In the genomic region with DNA sequence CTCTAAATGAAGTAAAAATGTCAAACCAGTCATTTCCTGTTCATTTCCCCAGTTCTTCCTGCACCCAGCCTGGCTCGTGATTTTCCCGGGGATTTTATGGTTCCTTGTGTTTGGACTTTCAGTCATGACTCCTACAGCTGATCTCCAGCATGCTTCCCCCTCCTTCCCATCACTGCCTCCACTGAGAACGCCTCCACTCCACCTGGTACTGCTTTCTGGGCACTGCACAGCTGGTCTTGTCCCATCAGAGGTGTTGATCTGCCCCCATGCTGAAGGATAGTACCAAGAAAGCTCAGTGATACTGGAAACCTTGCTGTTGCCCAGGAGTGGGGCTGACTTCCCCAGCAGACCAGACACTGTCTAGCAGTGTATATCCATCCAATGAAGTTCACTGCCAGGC, we compare ENCODE assay signal across 25 mouse cellular contexts. TPM values are rescaled to one million over a fixed set of nuclear protein-coding genes. Genes with fewer than 3 reads are reported as not detected.
A peak's percentile ranks its signal among the peaks of the same experiment; 100 is the strongest.
DNase-seq lines count a peak whose midpoint lies in the region; ATAC-seq and TF ChIP-seq lines count a peak whose summit lies in the region.
"Had no signal": no experiment of that assay in that cellular context is flagged by ENCODE, and none has a peak within 500 bp of the region (broad histone marks: within the 10 kb centered on the region; RNA-seq: fewer than 3 reads in every experiment).

No protein-coding gene starts in this region.

- intact Hi-C loops in left cerebral cortex, adult 2 months (cut with DNase I) = loop anchor here (1.0 kb wide), 2 partner anchors 16 to 30 kb away; no protein-coding TSS in a partner anchor
- intact Hi-C loops in left cerebral cortex, postnatal 10 days (cut with DNase I) = no loop called here
- intact Hi-C loops in gastrocnemius, postnatal 36 days (cut with DNase I) = no loop called here

- H3K4me3 ChIP-seq in left cerebral cortex, adult 2 months = no peak overlapping the region
- H3K4me3 ChIP-seq: embryonic facial prominence, embryonic 15.5 days; erythroblast, embryonic 14.5 days; forebrain, embryonic 10.5 days; heart, adult 2 months; heart, embryonic 15.5 days; hindbrain, embryonic 15.5 days had no signal

- no peak for TF ChIP-seq CTCF in left cerebral cortex, adult 2 months (IDR thresholded peaks at IDR 0.05)

- peak; percentile 86 for ATAC-seq in frontal cortex, adult (ENCODE audit: low TSS enrichment)
- ATAC-seq: CD4-positive, CD25-positive, alpha-beta regulatory T cell, adult 4 months; forebrain, embryonic 14.5 days; inflammation-experienced regulatory T-cells, adult 6 months had no signal

- no peak for DNase-seq in frontal cortex, postnatal 25 days (ENCODE audit: low spot score in 2 of 2)
- DNase-seq in left cerebral cortex, adult 2 months (ENCODE audit: extremely low spot score in 1 of 2, low spot score in 2 of 2) = peak; percentile 31 to 72
- no peak for DNase-seq in left cerebral cortex, postnatal 10 days (ENCODE audit: extremely low spot score in 1 of 2, low spot score in 2 of 2)
- peak; percentile 46 for DNase-seq in right cerebral cortex, postnatal 25 days
- DNase-seq in right cerebral cortex, postnatal 10 days (ENCODE audit: low spot score in 2 of 2) = no peak
- no peak for DNase-seq in gastrocnemius, postnatal 36 days
- DNase-seq: adrenal gland, adult 8-10 months; adrenal gland, postnatal 36 days; B cell, adult 2 months; cerebellum, adult 11 months; cerebellum, adult 8-10 months; cerebellum, postnatal 14 days; embryo, embryonic 11 days; gastrocnemius, postnatal 10 days; heart, adult 2 months had no signal

- peak overlapping the region; percentile 36; the same call in 1 of the 2 replicates for H3K27ac ChIP-seq in left cerebral cortex, adult 2 months
- H3K27ac ChIP-seq: embryonic facial prominence, embryonic 15.5 days; forebrain, embryonic 10.5 days; heart, adult 2 months; heart, embryonic 15.5 days; hindbrain, embryonic 15.5 days had no signal

RNA-seq across cellular contexts. Expression of gene Jam3, which starts 53.6 kb away (rescaled TPM):
- 10 to 100 TPM; 32.6 TPM for total RNA-seq in left cerebral cortex, adult 2 months (2021)
- 10 to 100 TPM; 20.1 to 24.9 TPM for total RNA-seq in left cerebral cortex, postnatal 10 days (2021)
- total RNA-seq in gastrocnemius, postnatal 36 days (2021) = 1 to 10 TPM; 7.1 to 8.2 TPM
- total RNA-seq: G1E had no signal

Comparison
In these comparisons a context has a peak if more than half of its experiments do, and no peak if none do; other contexts are left out.
1. DNase-seq: peak in left cerebral cortex, adult 2 months (2 of 2) and right cerebral cortex, postnatal 25 days (single experiment); none in frontal cortex, postnatal 25 days (0 of 2), left cerebral cortex, postnatal 10 days (0 of 2), right cerebral cortex, postnatal 10 days (0 of 2) and gastrocnemius, postnatal 36 days (0 of 2).